In the genomic region with DNA sequence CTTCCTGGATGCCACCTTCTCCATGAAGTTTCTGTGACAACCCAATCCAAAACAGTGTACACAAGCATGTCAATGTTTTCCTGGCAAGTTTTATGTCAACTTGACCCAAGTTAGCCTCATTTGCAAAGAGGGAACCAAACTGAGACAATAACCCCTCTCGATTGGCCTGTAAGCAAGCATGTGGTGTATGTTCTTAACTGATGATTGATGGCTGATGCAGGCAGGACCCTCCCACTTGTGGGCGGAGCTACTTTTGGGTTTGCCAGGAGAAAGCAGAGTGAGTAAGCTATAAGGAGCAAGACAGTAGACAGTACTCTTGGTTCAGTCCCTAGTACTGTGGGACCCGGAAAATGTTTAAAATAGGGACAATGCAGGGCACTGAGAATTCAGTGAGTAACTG, we compare ENCODE assay signal across 12 mouse cellular contexts. TPM values are rescaled to one million over a fixed set of nuclear protein-coding genes. Genes with fewer than 3 reads are reported as not detected.
DNase-seq lines count a peak whose midpoint lies in the region; ATAC-seq and TF ChIP-seq lines count a peak whose summit lies in the region.
"Had no signal": no experiment of that assay in that cellular context is flagged by ENCODE, and none has a peak within 500 bp of the region (broad histone marks: within the 10 kb centered on the region; RNA-seq: fewer than 3 reads in every experiment).

No protein-coding gene starts in this region.

- TF ChIP-seq CTCF in MEL (IDR thresholded peaks at IDR 0.05 in 2 of 3, conservative IDR thresholded peaks at IDR 0.05 in 1 of 3; ENCODE audit: control insufficient read depth in 1 of 3, insufficient read depth in 1 of 3, low read depth in 2 of 3, low read length in 3 of 3, poor library complexity in 1 of 3, severe bottlenecking in 1 of 3) = no peak

- ATAC-seq in kidney, embryonic 14.5 days (ENCODE audit: low FRiP score, low TSS enrichment) = no peak
- no peak for ATAC-seq in embryonic facial prominence, embryonic 11.5 days (replicated peaks; ENCODE audit: insufficient number of reproducible peaks, low FRiP score, low TSS enrichment, low read depth)

- no peak for TF ChIP-seq POLR2A in MEL (IDR thresholded peaks at IDR 0.05; ENCODE audit: control insufficient read depth in 1 of 2, insufficient read depth in 1 of 2, low read depth in 1 of 2, low read length in 2 of 2, poor library complexity in 1 of 2)

- WGBS in kidney, embryonic 14.5 days = 69% methylated on average over 3 of the region's 3 CpGs
- 67% methylated on average over 3 of the region's 3 CpGs for WGBS in embryonic facial prominence, embryonic 11.5 days

- H3K4me3 ChIP-seq in kidney, embryonic 14.5 days (ENCODE audit: low read length) = no peak overlapping the region
- no peak overlapping the region for H3K4me3 ChIP-seq in MEL (ENCODE audit: control insufficient read depth in 1 of 2, insufficient read depth in 1 of 2, low read depth in 2 of 2, low read length in 2 of 2)
- no peak overlapping the region for H3K4me3 ChIP-seq in embryonic facial prominence, embryonic 11.5 days (ENCODE audit: low read depth, low read length)
- H3K4me3 ChIP-seq: hindbrain, embryonic 15.5 days; limb, embryonic 13.5 days; neural tube, embryonic 15.5 days had no signal

- DNase-seq in kidney, postnatal 4 days = peak; percentile 29 to 43
- DNase-seq in MEL (ENCODE audit: low read depth, low spot score) = peak; percentile 33
- peak; percentile 43 for DNase-seq in embryonic facial prominence, embryonic 11.5 days (ENCODE audit: low spot score)
- DNase-seq in lung, postnatal 25 days (ENCODE audit: low spot score) = peak; percentile 7
- no peak for DNase-seq in frontal cortex, postnatal 14 days (ENCODE audit: low spot score in 2 of 2)
- DNase-seq in Muller cell, postnatal 12 days (ENCODE audit: inconsistent ontology term) = no peak
- no peak for DNase-seq in cerebellum, postnatal 25 days

- H3K4me1 ChIP-seq in kidney, embryonic 14.5 days (ENCODE audit: control insufficient read depth, insufficient read depth, low read length) = no peaks in the 10 kb centered on the region
- no peaks in the 10 kb centered on the region for H3K4me1 ChIP-seq in MEL (ENCODE audit: control insufficient read depth in 1 of 2, insufficient read depth in 2 of 2, low read length in 2 of 2)
- H3K4me1 ChIP-seq in embryonic facial prominence, embryonic 11.5 days (ENCODE audit: control insufficient read depth, insufficient read depth, low read length) = no peaks in the 10 kb centered on the region
- H3K4me1 ChIP-seq: hindbrain, embryonic 15.5 days; limb, embryonic 13.5 days; neural tube, embryonic 15.5 days had no signal

- no peak for TF ChIP-seq RAD21 in MEL (IDR thresholded peaks at IDR 0.05; ENCODE audit: low read depth, low read length)

- H3K27me3 ChIP-seq in kidney, embryonic 14.5 days (ENCODE audit: control insufficient read depth, insufficient read depth, low read length) = no peaks in the 10 kb centered on the region
- no peaks in the 10 kb centered on the region for H3K27me3 ChIP-seq in MEL (ENCODE audit: control insufficient read depth in 1 of 2, insufficient read depth in 2 of 2, low read length in 2 of 2)
- H3K27me3 ChIP-seq in embryonic facial prominence, embryonic 11.5 days (ENCODE audit: control insufficient read depth, insufficient read depth, low read length) = no peaks in the 10 kb centered on the region
- H3K27me3 ChIP-seq: hindbrain, embryonic 15.5 days; limb, embryonic 13.5 days; neural tube, embryonic 15.5 days had no signal

- no peaks in the 10 kb centered on the region for H3K36me3 ChIP-seq in kidney, embryonic 14.5 days (ENCODE audit: control insufficient read depth, insufficient read depth, low read length)
- no peaks in the 10 kb centered on the region for H3K36me3 ChIP-seq in MEL (ENCODE audit: control insufficient read depth in 1 of 2, insufficient read depth in 2 of 2, low read length in 2 of 2)
- no peaks in the 10 kb centered on the region for H3K36me3 ChIP-seq in embryonic facial prominence, embryonic 11.5 days (replicated peaks; ENCODE audit: control insufficient read depth, insufficient read depth, low read depth, low read length)
- H3K36me3 ChIP-seq: hindbrain, embryonic 15.5 days; limb, embryonic 13.5 days; neural tube, embryonic 15.5 days had no signal

- no peak overlapping the region for H3K27ac ChIP-seq in kidney, embryonic 14.5 days (ENCODE audit: low read depth, low read length)
- no peak overlapping the region for H3K27ac ChIP-seq in MEL (ENCODE audit: control insufficient read depth, low read depth, low read length)
- H3K27ac ChIP-seq in embryonic facial prominence, embryonic 11.5 days (replicated peaks; ENCODE audit: low read depth, low read length) = no peak overlapping the region
- H3K27ac ChIP-seq: hindbrain, embryonic 15.5 days; limb, embryonic 13.5 days; neural tube, embryonic 15.5 days had no signal

- H3K79me2 ChIP-seq in MEL (ENCODE audit: control insufficient read depth, insufficient read depth, low read length, poor library complexity) = no peaks in the 10 kb centered on the region

- no peak overlapping the region for H3K4me2 ChIP-seq in kidney, embryonic 14.5 days (replicated peaks; ENCODE audit: low read depth, low read length)
- H3K4me2 ChIP-seq in embryonic facial prominence, embryonic 11.5 days (ENCODE audit: low read depth, low read length) = no peak overlapping the region
- H3K4me2 ChIP-seq: hindbrain, embryonic 15.5 days; limb, embryonic 13.5 days; neural tube, embryonic 15.5 days had no signal

- H3K9ac ChIP-seq in kidney, embryonic 14.5 days (ENCODE audit: low read depth, low read length) = no peak overlapping the region
- H3K9ac ChIP-seq in MEL (ENCODE audit: control insufficient read depth, low read depth, low read length, poor library complexity, severe bottlenecking) = no peak overlapping the region
- H3K9ac ChIP-seq in embryonic facial prominence, embryonic 11.5 days (replicated peaks; ENCODE audit: low read length) = no peak overlapping the region
- H3K9ac ChIP-seq: hindbrain, embryonic 15.5 days; limb, embryonic 13.5 days; neural tube, embryonic 15.5 days had no signal

- no peak for TF ChIP-seq EP300 in MEL (IDR thresholded peaks at IDR 0.05; ENCODE audit: low read depth in 1 of 2, low read length in 2 of 2)

- no peaks in the 10 kb centered on the region for H3K9me3 ChIP-seq in kidney, embryonic 14.5 days (ENCODE audit: control insufficient read depth, low read length)
- no peaks in the 10 kb centered on the region for H3K9me3 ChIP-seq in MEL (replicated peaks; ENCODE audit: insufficient read depth, low read length)
- H3K9me3 ChIP-seq in embryonic facial prominence, embryonic 11.5 days (replicated peaks; ENCODE audit: control insufficient read depth, low read length) = no peaks in the 10 kb centered on the region
- H3K9me3 ChIP-seq: hindbrain, embryonic 15.5 days; limb, embryonic 13.5 days; neural tube, embryonic 15.5 days had no signal

TF ChIP-seq in MEL, 35 proteins besides CTCF, POLR2A, EP300 and RAD21:
- no peak for TF ChIP-seq MAX (IDR thresholded peaks at IDR 0.05; ENCODE audit: low read length)

RNA-seq across cellular contexts. Expression of gene Cela2a, which starts 3.0 kb away (rescaled TPM):
- polyA plus RNA-seq in kidney, embryonic 14.5 days (2014; fragmentation: Nextera tagmentation; extraction: Ambion mirVana) = not detected in 2 replicates
- total RNA-seq in MEL (2012; rRNA removed) = not detected in 2 replicates
- polyA plus RNA-seq in MEL (2012; ENCODE audit: insufficient read depth in 1 of 2, insufficient read length in 2 of 2, low read depth in 1 of 2, low replicate concordance in 2 of 2, missing spikeins in 1 of 2) = not detected
- not detected in 2 replicates for polyA plus RNA-seq in embryonic facial prominence, embryonic 11.5 days (2014; fragmentation: Nextera tagmentation; extraction: Ambion mirVana)
- polyA plus RNA-seq: embryonic facial prominence, embryonic 14.5 days; limb, embryonic 13.5 days; neural tube, embryonic 15.5 days had no signal

RNA-seq across cellular contexts. Expression of gene Ctrc, which starts 23.2 kb away (rescaled TPM):
- polyA plus RNA-seq in kidney, embryonic 14.5 days (2014; fragmentation: Nextera tagmentation; extraction: Ambion mirVana) = not detected in 2 replicates
- not detected in 2 replicates for total RNA-seq in MEL (2012; rRNA removed)
- not detected for polyA plus RNA-seq in MEL (2012; ENCODE audit: insufficient read depth in 1 of 2, insufficient read length in 2 of 2, low read depth in 1 of 2, low replicate concordance in 2 of 2, missing spikeins in 1 of 2)
- not detected in 2 replicates for polyA plus RNA-seq in embryonic facial prominence, embryonic 11.5 days (2014; fragmentation: Nextera tagmentation; extraction: Ambion mirVana)
- polyA plus RNA-seq: embryonic facial prominence, embryonic 14.5 days; hindbrain, embryonic 15.5 days; limb, embryonic 13.5 days; neural tube, embryonic 15.5 days had no signal

RNA-seq across cellular contexts. Expression of gene Casp9, which starts 29.6 kb away (rescaled TPM):
- polyA plus RNA-seq in kidney, embryonic 14.5 days (2014; fragmentation: Nextera tagmentation; extraction: Ambion mirVana) = 14.5 and 24.3 TPM in 2 replicates
- 2.8 and 3.8 TPM in 2 replicates for total RNA-seq in MEL (2012; rRNA removed)
- 1 to 10 TPM in 1 of 2 experiments, not detected in 1; 6.4 TPM for polyA plus RNA-seq in MEL (2012; ENCODE audit: insufficient read depth in 1 of 2, insufficient read length in 2 of 2, low read depth in 1 of 2, low replicate concordance in 2 of 2, missing spikeins in 1 of 2)
- 13.3 and 14.1 TPM in 2 replicates for polyA plus RNA-seq in embryonic facial prominence, embryonic 11.5 days (2014; fragmentation: Nextera tagmentation; extraction: Ambion mirVana)

RNA-seq across cellular contexts. Expression of gene Dnajc16, which starts 32.2 kb away (rescaled TPM):
- 3.2 and 5.2 TPM in 2 replicates for polyA plus RNA-seq in kidney, embryonic 14.5 days (2014; fragmentation: Nextera tagmentation; extraction: Ambion mirVana)
- 3.2 and 3.4 TPM in 2 replicates for total RNA-seq in MEL (2012; rRNA removed)
- polyA plus RNA-seq in MEL (2012; ENCODE audit: insufficient read depth in 1 of 2, insufficient read length in 2 of 2, low read depth in 1 of 2, low replicate concordance in 2 of 2, missing spikeins in 1 of 2) = 1 to 10 TPM in 1 of 2 experiments, not detected in 1; 6.8 TPM
- polyA plus RNA-seq in embryonic facial prominence, embryonic 11.5 days (2014; fragmentation: Nextera tagmentation; extraction: Ambion mirVana) = 4.0 and 4.3 TPM in 2 replicates

RNA-seq across cellular contexts. Expression of gene Efhd2, which starts 51.7 kb away (rescaled TPM):
- 29.5 and 30.3 TPM in 2 replicates for polyA plus RNA-seq in kidney, embryonic 14.5 days (2014; fragmentation: Nextera tagmentation; extraction: Ambion mirVana)
- 29.8 and 32.4 TPM in 2 replicates for total RNA-seq in MEL (2012; rRNA removed)
- polyA plus RNA-seq in MEL (2012; ENCODE audit: insufficient read depth in 1 of 2, insufficient read length in 2 of 2, low read depth in 1 of 2, low replicate concordance in 2 of 2, missing spikeins in 1 of 2) = 10 to 100 TPM in 1 of 2 experiments, not detected in 1; 79.1 TPM
- 18.2 and 19.1 TPM in 2 replicates for polyA plus RNA-seq in embryonic facial prominence, embryonic 11.5 days (2014; fragmentation: Nextera tagmentation; extraction: Ambion mirVana)

Comparison
In these comparisons a context has a peak if more than half of its experiments do, and no peak if none do; other contexts are left out.
1. DNase-seq: peak in kidney, postnatal 4 days (2 of 2), MEL (single experiment), embryonic facial prominence, embryonic 11.5 days (single experiment) and lung, postnatal 25 days (single experiment); none in frontal cortex, postnatal 14 days (0 of 2), Muller cell, postnatal 12 days (single experiment) and cerebellum, postnatal 25 days (0 of 2).